Mouse (Mus musculus) thymus, postnatal 0 days (tissue): ENCODE results near the gene Anp32e. TPM values are rescaled to one million over a fixed set of nuclear protein-coding genes. Genes with fewer than 3 reads are reported as not detected.
"Not testable (repeated sequence)": the region's sequence is repeated elsewhere in the genome, so short reads cannot be mapped to it uniquely, and the experiment has no call there.

Experiments
- DNase-seq: peaks from one replicate; pipeline ENCODE4 v3.0.0-alpha.2; 2015; ENCODE audit warnings: low spot score
- polyA plus RNA-seq: library from polyadenylated mRNA; unstranded; fragments of >200 nt; fragmentation: Nextera tagmentation; extraction: Ambion mirVana; gene quantifications from 2 replicates; pipeline ENCODE4 v1.2.1, GENCODE M21; 2015

The Anp32e gene
- polyA plus RNA-seq, 1 experiment from 2014 or later: 541 TPM

- DNase-seq: no peak
These were observed 25.1 kb upstream of the Anp32e start for GRCm38 (mm10) chr3:95903753-95904502.

- no peak for DNase-seq
These were observed 24.5 kb upstream of the Anp32e start, which contains the start of gene Car14 for GRCm38 (mm10) chr3:95904568-95904967. Car14 (minus strand) TSS chr3:95904691.

GRCm38 (mm10) chr3:95905146-95905939 is 23.7 kb upstream of the Anp32e start:
- DNase-seq: peak; percentile 56

GRCm38 (mm10) chr3:95905940-95906492 is 23.0 kb upstream of the Anp32e start:
- peak; percentile 60 for DNase-seq

- DNase-seq: peak; percentile 85
These were observed 22.2 kb upstream of the Anp32e start for GRCm38 (mm10) chr3:95906860-95907259.

- no peak for DNase-seq
These were observed 21.4 kb upstream of the Anp32e start for GRCm38 (mm10) chr3:95907613-95908012.

- DNase-seq: no peak
These were observed 14.3 kb upstream of the Anp32e start for GRCm38 (mm10) chr3:95914706-95915105.

- no peak for DNase-seq
These were observed 12.3 kb upstream of the Anp32e start for GRCm38 (mm10) chr3:95916760-95917159.

GRCm38 (mm10) chr3:95920532-95920931 is 8.5 kb upstream of the Anp32e start:
- DNase-seq: not testable (repeated sequence)

- DNase-seq: not testable (repeated sequence)
These were observed 5.6 kb upstream of the Anp32e start for GRCm38 (mm10) chr3:95923429-95923828.

GRCm38 (mm10) chr3:95924185-95924584 is 4.9 kb upstream of the Anp32e start:
- peak; percentile 65 for DNase-seq

GRCm38 (mm10) chr3:95925087-95925486 is 4.0 kb upstream of the Anp32e start:
- DNase-seq: peak; percentile 65

- peak; percentile 28 for DNase-seq
These were observed 787 bp upstream of the Anp32e start for GRCm38 (mm10) chr3:95928261-95928657.

GRCm38 (mm10) chr3:95929581-95930470 is 780 bp downstream of the Anp32e start:
- DNase-seq: peak; percentile 50

- DNase-seq: no peak
These were observed 1.4 kb downstream of the Anp32e start for GRCm38 (mm10) chr3:95930471-95930789.

GRCm38 (mm10) chr3:95931471-95931870 is 2.4 kb downstream of the Anp32e start:
- no peak for DNase-seq

GRCm38 (mm10) chr3:95932157-95932556 is 3.1 kb downstream of the Anp32e start:
- DNase-seq: no peak

GRCm38 (mm10) chr3:95932566-95932965 is 3.5 kb downstream of the Anp32e start:
- DNase-seq: no peak

GRCm38 (mm10) chr3:95933111-95933750 is 4.2 kb downstream of the Anp32e start:
- no peak for DNase-seq

- no peak for DNase-seq
These were observed 5.4 kb downstream of the Anp32e start for GRCm38 (mm10) chr3:95934448-95934847.

- no peak for DNase-seq
These were observed 9.2 kb downstream of the Anp32e start for GRCm38 (mm10) chr3:95938217-95938616.
